Mouse (Mus musculus) ES-E14 (cell line): ENCODE measurements around the gene Cacng5. TPM values are rescaled to one million over a fixed set of nuclear protein-coding genes. Genes with fewer than 3 reads are reported as not detected.
A peak's percentile ranks its signal among the peaks of the same experiment; 100 is the strongest.

Experiments used
- DNase-seq: peaks from one replicate; pipeline ENCODE4 v3.0.0-alpha.2; 2013; ENCODE audit warnings: low read depth, low spot score
- H3K27ac ChIP-seq: 2 replicates; pipeline ENCODE4 v1.5.1; 2012; ENCODE audit warnings: low read depth, mild to moderate bottlenecking, low read length, moderate library complexity, mixed read lengths; ENCODE audit not compliant: poor library complexity, insufficient read depth, severe bottlenecking
- H3K36me3 ChIP-seq: 2 replicates; pipeline ENCODE4 v1.6.1; 2012; ENCODE audit warnings: mild to moderate bottlenecking, low read length, moderate library complexity, mixed read lengths; ENCODE audit not compliant: control insufficient read depth, poor library complexity, insufficient read depth, severe bottlenecking
- H3K4me1 ChIP-seq, 2 experiments: fragments of 150-350 bp in 1 of 2; sonication (generic) in 1 of 2; 2 replicates each; pipeline ENCODE4 v1.6.1; 2012; ENCODE audit warnings: low read length in 2 of 2, mild to moderate bottlenecking in 1 of 2, mixed read lengths in 1 of 2; ENCODE audit not compliant: control insufficient read depth in 2 of 2, insufficient read depth in 2 of 2, poor library complexity in 1 of 2
- H3K4me3 ChIP-seq, 2 experiments: fragments of 150-350 bp in 1 of 2; sonication (generic) in 1 of 2; 2 replicates each; pipeline ENCODE4 v1.5.1; 2012; ENCODE audit warnings: low read length in 2 of 2, low read depth in 1 of 2, mild to moderate bottlenecking in 1 of 2, mixed read lengths in 1 of 2; ENCODE audit not compliant: insufficient read depth in 1 of 2, poor library complexity in 1 of 2, severe bottlenecking in 1 of 2
- H3K9ac ChIP-seq: 2 replicates; pipeline ENCODE4 v1.6.1; 2012; ENCODE audit warnings: low read depth, mild to moderate bottlenecking, low read length, mixed read lengths; ENCODE audit not compliant: poor library complexity, insufficient read depth, severe bottlenecking
- H3K9me3 ChIP-seq: fragments of 150-350 bp; sonication (generic); 2 replicates; pipeline ENCODE4 v1.6.1; 2012; ENCODE audit warnings: low read depth, mild to moderate bottlenecking, low read length; ENCODE audit not compliant: control insufficient read depth, insufficient read depth
- CHD2 ChIP-seq: IDR thresholded peaks from 2 replicates; pipeline ENCODE4 v1.6.1; 2014; ENCODE audit warnings: mild to moderate bottlenecking, low read depth, low read length, inconsistent platforms
- HCFC1 ChIP-seq: IDR thresholded peaks from 2 replicates; pipeline ENCODE4 v1.6.1; 2012; ENCODE audit warnings: low read length, inconsistent platforms, borderline replicate concordance; ENCODE audit not compliant: insufficient read depth
- MAFK ChIP-seq: IDR thresholded peaks from 2 replicates; pipeline ENCODE4 v1.6.1; 2014; ENCODE audit warnings: mild to moderate bottlenecking, low read depth, low read length, inconsistent platforms; ENCODE audit not compliant: insufficient read depth
- ZC3H11A ChIP-seq: IDR thresholded peaks from 2 replicates; pipeline ENCODE4 v1.6.1; 2012; ENCODE audit warnings: low read depth, mild to moderate bottlenecking, inconsistent platforms, low read length, borderline replicate concordance
- ZNF384 ChIP-seq: IDR thresholded peaks from 2 replicates; pipeline ENCODE4 v1.6.1; 2012; ENCODE audit warnings: low read depth, low read length, inconsistent platforms
- in situ Hi-C, 2 experiments: fragments of 600-800 bp; cut with MboI; formaldehyde crosslinking; loops; one replicate each; pipeline ENCODE4 v1.15.1; 2025; ENCODE audit warnings: low sequenced_read_pairs in 2 of 2, inconsistent platforms in 1 of 2; ENCODE audit not compliant: unreplicated experiment in 2 of 2
- total RNA-seq: library from RNA; depleted of rRNA; stranded (reverse); fragments of 300-350 nt; gene quantifications from 2 replicates; pipeline ENCODE4 v1.2.3, GENCODE M21; 2012

Cacng5 gene
- total RNA-seq, 1 experiment: 0.40 TPM

GRCm38 (mm10) chr11:107875861-107876494 lies 38.9 kb downstream of the Cacng5 start:
- H3K4me1 ChIP-seq: 0 out of 4 replicates have a peak, but pooled peaks cover 0 to 2% of the 10 kb centered on the region in 2 experiments

DNA sequence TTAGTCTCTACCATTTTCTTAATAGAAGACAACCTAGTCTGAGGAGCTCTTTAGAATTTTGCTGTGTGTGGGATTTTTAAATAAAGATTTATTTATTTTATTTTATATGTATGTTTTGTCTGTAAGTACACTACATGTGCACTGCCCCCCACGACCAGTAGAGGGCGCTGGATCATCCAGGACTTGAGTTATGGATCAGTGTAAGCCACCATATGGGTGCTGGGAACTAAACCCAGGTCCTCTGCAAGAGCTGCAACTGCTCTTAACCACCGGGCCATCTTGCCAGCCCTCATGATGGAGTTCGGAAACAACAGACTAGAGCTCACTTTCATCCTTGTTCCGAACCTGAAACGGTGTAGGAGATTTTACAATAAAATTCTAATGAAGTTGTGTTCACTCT lies 42.1 kb downstream of the Cacng5 start:
- in situ Hi-C loops: loop anchor here in 1 of 2 experiments (25.0 kb wide), 1 partner anchor 515 kb away; no protein-coding TSS in a partner anchor
- Histone ChIP-seq H3K27ac (no peak overlapping the region), H3K9me3 (no peaks in the 10 kb centered on the region)

More at GRCm38 (mm10) chr11:107875861-107876494, 38.9 kb downstream of the Cacng5 start:
- H3K4me3 ChIP-seq: no peak overlapping the region
- no peak overlapping the region for H3K9ac ChIP-seq
- in situ Hi-C loops: no loop called here
- DNase-seq: no peak
- no peaks in the 10 kb centered on the region for H3K36me3 ChIP-seq
- TF ChIP-seq ZNF384: no peak
- no peak for TF ChIP-seq CHD2
- no peak for TF ChIP-seq MAFK
- TF ChIP-seq HCFC1: no peak
- TF ChIP-seq ZC3H11A: no peak
- no peaks in the 10 kb centered on the region for H3K9me3 ChIP-seq
- H3K27ac ChIP-seq: no peak overlapping the region

DNA sequence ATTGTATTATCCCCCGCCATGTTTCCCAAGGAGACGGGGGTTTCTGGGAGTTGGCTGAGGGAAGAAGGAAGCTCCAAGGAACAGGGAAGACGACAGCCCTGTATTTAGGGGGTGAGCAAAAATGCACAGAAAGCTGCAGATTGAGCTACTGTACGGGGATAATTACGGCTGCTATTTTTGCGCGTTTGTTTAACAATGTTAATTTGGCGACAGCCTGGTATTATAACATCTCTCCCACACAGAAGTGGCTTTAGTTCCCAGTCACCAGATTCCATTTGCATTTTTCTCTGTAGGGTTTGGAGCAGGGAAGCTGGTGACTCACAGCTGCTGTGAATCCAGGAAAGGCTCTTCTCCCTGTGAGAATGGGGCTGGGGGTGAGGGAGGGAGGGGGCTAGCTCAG lies 47.3 kb downstream of the Cacng5 start:
- H3K4me1 ChIP-seq: peaks cover 0 to 2% of the 10 kb centered on the region in 2 experiments; a peak in 1 of 4 replicates
- in situ Hi-C loops: loop anchor here in 1 of 2 experiments (25.0 kb wide), 1 partner anchor 520 kb away; no protein-coding TSS in a partner anchor
- H3K36me3 ChIP-seq: no peaks in the 10 kb centered on the region
- H3K27ac ChIP-seq: no peak overlapping the region
- H3K4me3 ChIP-seq: no peak overlapping the region
- H3K9me3 ChIP-seq: no peaks in the 10 kb centered on the region
- 0 out of 2 replicates have a peak overlapping the region, but pooled peaks have one; percentile 20 for H3K9ac ChIP-seq
- DNase-seq: no peak
- no peak for TF ChIP-seq ZNF384
- no peak for TF ChIP-seq MAFK
- no peak for TF ChIP-seq ZC3H11A
- no peak for TF ChIP-seq HCFC1
- TF ChIP-seq CHD2: no peak

More for the DNA sequence above, 42.1 kb downstream of the Cacng5 start:
- Histone ChIP-seq H3K4me1 (0 out of 4 replicates have a peak, but pooled peaks cover 0 to 2% of the 10 kb centered on the region in 2 experiments), H3K9ac (no peak overlapping the region), H3K36me3 (no peaks in the 10 kb centered on the region), H3K4me3 (no peak overlapping the region)
- no peak for DNase-seq
- no peak for TF ChIP-seq CHD2
- no peak for TF ChIP-seq ZNF384
- TF ChIP-seq ZC3H11A: no peak
- no peak for TF ChIP-seq HCFC1
- TF ChIP-seq MAFK: no peak

DNA sequence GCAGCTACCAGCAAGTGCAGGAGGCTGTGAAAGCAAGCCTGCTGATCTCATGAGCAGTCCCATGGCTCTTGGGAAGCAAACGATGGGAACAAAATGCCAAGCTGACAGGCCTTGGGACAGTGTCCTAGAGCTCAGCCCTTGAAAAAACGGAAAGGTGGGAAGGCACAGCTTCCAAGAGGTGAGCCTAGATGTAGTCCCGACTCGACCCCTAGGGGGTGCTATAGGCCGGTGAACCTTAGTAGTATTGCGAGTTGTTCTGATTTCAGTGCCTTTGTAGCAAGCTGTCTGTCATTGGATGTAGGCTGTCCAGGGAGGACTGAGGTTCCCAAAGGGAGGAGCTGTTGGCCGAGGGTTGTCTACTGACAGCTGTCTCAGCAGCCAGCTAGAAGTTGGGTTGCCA lies 49.7 kb downstream of the Cacng5 start:
- TF ChIP-seq MAFK (no peak), ZNF384 (no peak), CHD2 (no peak), ZC3H11A (no peak), HCFC1 (no peak)
- Histone ChIP-seq H3K9ac (no peak overlapping the region), H3K4me3 (no peak overlapping the region), H3K36me3 (no peaks in the 10 kb centered on the region), H3K9me3 (no peaks in the 10 kb centered on the region), H3K27ac (no peak overlapping the region), H3K4me1 (peaks cover 0 to 2% of the 10 kb centered on the region in 2 experiments; a peak in 1 of 4 replicates)
- in situ Hi-C loops: loop anchor here in 1 of 2 experiments (25.0 kb wide), 1 partner anchor 522 kb away; no protein-coding TSS in a partner anchor
- peak; percentile 80 for DNase-seq
